Mouse (Mus musculus): ENCODE results near the gene 4931406P16Rik. TPM values are rescaled to one million over a fixed set of nuclear protein-coding genes. Genes with fewer than 3 reads are reported as not detected.

4931406P16Rik gene
- total and polyA plus RNA-seq, 2 experiments from 2014 or later = 21.3 to 55.7 TPM

GRCm38 (mm10) chr7:34317901-34318476 lies 4.6 kb upstream of the 4931406P16Rik start:
- no peaks in the 10 kb centered on the region for H3K36me3 ChIP-seq (ENCODE audit: insufficient read depth)
- H3K27ac ChIP-seq (ENCODE audit: low read depth, low read length) = no peak overlapping the region
- no peak overlapping the region for H3K4me3 ChIP-seq (ENCODE audit: low read depth, low read length)
- no peaks in the 10 kb centered on the region for H3K4me1 ChIP-seq (ENCODE audit: insufficient read depth)
- H3K4me2 ChIP-seq (ENCODE audit: low read depth) = no peak overlapping the region
- ATAC-seq (no peak), DNase-seq (peak; percentile 11)
- TF ChIP-seq CTCF (IDR thresholded peaks at IDR 0.05; ENCODE audit: low read depth) = no peak
- WGBS = 63% methylated on average over 7 of the region's 7 CpGs
- no peak overlapping the region for H3K9ac ChIP-seq
- no peaks in the 10 kb centered on the region for H3K27me3 ChIP-seq (ENCODE audit: insufficient read depth, low read length)
- no peaks in the 10 kb centered on the region for H3K9me3 ChIP-seq (ENCODE audit: low read length)

GRCm38 (mm10) chr7:34312786-34313442 lies 437 bp downstream of the 4931406P16Rik start:
- ATAC-seq (peak; percentile 82), DNase-seq (no peak)
- peak overlapping the region; percentile 96 for H3K4me3 ChIP-seq (ENCODE audit: low read depth, low read length)
- TF ChIP-seq CTCF (IDR thresholded peaks at IDR 0.05; ENCODE audit: low read depth) = no peak
- H3K27ac ChIP-seq (ENCODE audit: low read depth, low read length) = peak overlapping the region; percentile 91
- no peaks in the 10 kb centered on the region for H3K36me3 ChIP-seq (ENCODE audit: insufficient read depth)
- H3K27me3 ChIP-seq (ENCODE audit: insufficient read depth, low read length) = no peaks in the 10 kb centered on the region
- H3K4me1 ChIP-seq (ENCODE audit: insufficient read depth) = 0 out of 2 replicates have a peak, but pooled peaks cover 4% of the 10 kb centered on the region
- H3K9ac ChIP-seq = peak overlapping the region; percentile 87
- peak overlapping the region; percentile 78 for H3K4me2 ChIP-seq (ENCODE audit: low read depth)
- WGBS = under 1% methylated on average over 49 of the region's 73 CpGs
- no peaks in the 10 kb centered on the region for H3K9me3 ChIP-seq (ENCODE audit: low read length)

GRCm38 (mm10) chr7:34309186-34309764 lies 4.1 kb downstream of the 4931406P16Rik start:
- Histone ChIP-seq H3K27ac (ENCODE audit: low read depth, low read length) (no peak overlapping the region), H3K4me3 (ENCODE audit: low read depth, low read length) (no peak overlapping the region), H3K4me2 (ENCODE audit: low read depth) (no peak overlapping the region), H3K36me3 (ENCODE audit: insufficient read depth) (no peaks in the 10 kb centered on the region), H3K9me3 (ENCODE audit: low read length) (no peaks in the 10 kb centered on the region), H3K9ac (no peak overlapping the region), H3K27me3 (ENCODE audit: insufficient read depth, low read length) (no peaks in the 10 kb centered on the region), H3K4me1 (ENCODE audit: insufficient read depth) (0 out of 2 replicates have a peak, but pooled peaks cover 4% of the 10 kb centered on the region)
- no peak for TF ChIP-seq CTCF (IDR thresholded peaks at IDR 0.05; ENCODE audit: low read depth)
- WGBS = 92% methylated on average over 5 of the region's 5 CpGs
- ATAC-seq (no peak), DNase-seq (no peak)

- DNase-seq (no peak), ATAC-seq (no peak)
- H3K27ac ChIP-seq (ENCODE audit: low read depth, low read length) = no peak overlapping the region
- H3K9ac ChIP-seq = no peak overlapping the region
- H3K9me3 ChIP-seq (ENCODE audit: low read length) = no peaks in the 10 kb centered on the region
- 74% methylated on average over 5 of the region's 5 CpGs for WGBS
- no peaks in the 10 kb centered on the region for H3K36me3 ChIP-seq (ENCODE audit: insufficient read depth)
- H3K27me3 ChIP-seq (ENCODE audit: insufficient read depth, low read length) = no peaks in the 10 kb centered on the region
- H3K4me1 ChIP-seq (ENCODE audit: insufficient read depth) = 0 out of 2 replicates have a peak, but pooled peaks cover 4% of the 10 kb centered on the region
- no peak for TF ChIP-seq CTCF (IDR thresholded peaks at IDR 0.05; ENCODE audit: low read depth)
- no peak overlapping the region for H3K4me3 ChIP-seq (ENCODE audit: low read depth, low read length)
- H3K4me2 ChIP-seq (ENCODE audit: low read depth) = no peak overlapping the region
Measured at GRCm38 (mm10) chr7:34308586-34308985, 4.8 kb downstream of the 4931406P16Rik start.

- no peak overlapping the region for H3K4me2 ChIP-seq (ENCODE audit: low read depth)
- H3K9me3 ChIP-seq (ENCODE audit: low read length) = no peaks in the 10 kb centered on the region
- H3K4me3 ChIP-seq (ENCODE audit: low read depth, low read length) = no peak overlapping the region
- no peak overlapping the region for H3K27ac ChIP-seq (ENCODE audit: low read depth, low read length)
- DNase-seq (no peak), ATAC-seq (no peak)
- WGBS = 63% methylated on average over 4 of the region's 4 CpGs
- H3K9ac ChIP-seq = no peak overlapping the region
- no peaks in the 10 kb centered on the region for H3K4me1 ChIP-seq (ENCODE audit: insufficient read depth)
- TF ChIP-seq CTCF (IDR thresholded peaks at IDR 0.05; ENCODE audit: low read depth) = no peak
- no peaks in the 10 kb centered on the region for H3K36me3 ChIP-seq (ENCODE audit: insufficient read depth)
- H3K27me3 ChIP-seq (ENCODE audit: insufficient read depth, low read length) = no peaks in the 10 kb centered on the region
Measured at GRCm38 (mm10) chr7:34305454-34305853, 7.9 kb downstream of the 4931406P16Rik start.

- no peak overlapping the region for H3K4me2 ChIP-seq (ENCODE audit: low read depth)
- no peak overlapping the region for H3K27ac ChIP-seq (ENCODE audit: low read depth, low read length)
- TF ChIP-seq CTCF (IDR thresholded peaks at IDR 0.05; ENCODE audit: low read depth) = no peak
- DNase-seq (no peak), ATAC-seq (no peak)
- no peak overlapping the region for H3K9ac ChIP-seq
- WGBS = 96% methylated on average over 1 of the region's 1 CpGs
- no peak overlapping the region for H3K4me3 ChIP-seq (ENCODE audit: low read depth, low read length)
- no peaks in the 10 kb centered on the region for H3K27me3 ChIP-seq (ENCODE audit: insufficient read depth, low read length)
- no peaks in the 10 kb centered on the region for H3K36me3 ChIP-seq (ENCODE audit: insufficient read depth)
- no peaks in the 10 kb centered on the region for H3K9me3 ChIP-seq (ENCODE audit: low read length)
- no peaks in the 10 kb centered on the region for H3K4me1 ChIP-seq (ENCODE audit: insufficient read depth)
Measured at GRCm38 (mm10) chr7:34302651-34303050, 10.7 kb downstream of the 4931406P16Rik start.

- Histone ChIP-seq H3K4me1 (ENCODE audit: insufficient read depth) (no peaks in the 10 kb centered on the region), H3K4me3 (ENCODE audit: low read depth, low read length) (no peak overlapping the region), H3K9me3 (ENCODE audit: low read length) (no peaks in the 10 kb centered on the region), H3K4me2 (ENCODE audit: low read depth) (no peak overlapping the region), H3K27ac (ENCODE audit: low read depth, low read length) (no peak overlapping the region), H3K36me3 (ENCODE audit: insufficient read depth) (no peaks in the 10 kb centered on the region), H3K9ac (no peak overlapping the region), H3K27me3 (ENCODE audit: insufficient read depth, low read length) (no peaks in the 10 kb centered on the region)
- TF ChIP-seq CTCF (IDR thresholded peaks at IDR 0.05; ENCODE audit: low read depth) = no peak
- 88% methylated on average over 3 of the region's 3 CpGs for WGBS
- no peak for ATAC-seq
- no peak for DNase-seq
Measured at GRCm38 (mm10) chr7:34301952-34302351, 11.4 kb downstream of the 4931406P16Rik start.

All from forebrain, postnatal 0 days (tissue).